Comparison of ENCODE assay signal across 19 mouse cellular contexts in genomic region chr11:118023475-118023874, GRCm38 (mm10).
"Had no signal": no experiment of that assay in that cellular context is flagged by ENCODE, and none has a peak within 500 bp of the region (broad histone marks: within the 10 kb centered on the region; RNA-seq: fewer than 3 reads in every experiment).

No protein-coding gene starts in this region.

- H3K4me1 ChIP-seq: heart, embryonic 12.5 days; hindbrain, embryonic 13.5 days; hindbrain, embryonic 15.5 days; limb, embryonic 13.5 days; limb, embryonic 15.5 days; liver, embryonic 12.5 days had no signal

- H3K27ac ChIP-seq: heart, adult 2 months; hindbrain, embryonic 13.5 days; hindbrain, embryonic 15.5 days; hindbrain, postnatal 0 days; limb, embryonic 13.5 days; limb, embryonic 15.5 days; liver, embryonic 12.5 days; liver, embryonic 14.5 days had no signal

- H3K9me3 ChIP-seq: heart, embryonic 12.5 days; hindbrain, embryonic 13.5 days; hindbrain, embryonic 15.5 days; limb, embryonic 13.5 days; limb, embryonic 15.5 days; liver, embryonic 12.5 days had no signal

- ATAC-seq: hindbrain, postnatal 0 days; intestine, embryonic 16.5 days; liver, embryonic 12.5 days had no signal

- H3K4me2 ChIP-seq: heart, embryonic 12.5 days; hindbrain, embryonic 13.5 days; hindbrain, embryonic 15.5 days; limb, embryonic 13.5 days; limb, embryonic 15.5 days; liver, embryonic 12.5 days had no signal

- H3K27me3 ChIP-seq: heart, embryonic 12.5 days; hindbrain, embryonic 13.5 days; hindbrain, embryonic 15.5 days; limb, embryonic 13.5 days; limb, embryonic 15.5 days; liver, embryonic 12.5 days had no signal

- DNase-seq: gastrocnemius, postnatal 10 days; gastrocnemius, postnatal 25 days; kidney, adult 2 months; kidney, adult 9 months; kidney, postnatal 14 days; layer of hippocampus, adult 9-11 months; layer of hippocampus, postnatal 36 days; left cerebral cortex, postnatal 4 days; lung, adult 18-20 months had no signal

- H3K4me3 ChIP-seq: heart, adult 2 months; heart, embryonic 12.5 days; hindbrain, embryonic 13.5 days; hindbrain, embryonic 15.5 days; limb, embryonic 13.5 days; limb, embryonic 15.5 days; liver, embryonic 12.5 days had no signal

- H3K9ac ChIP-seq: heart, embryonic 12.5 days; hindbrain, embryonic 13.5 days; hindbrain, embryonic 15.5 days; limb, embryonic 13.5 days; liver, embryonic 12.5 days; liver, embryonic 14.5 days had no signal
